Mouse (Mus musculus) kidney, adult 11 months (tissue): ENCODE results near the gene Eif3k.

Experiments used
- DNase-seq: peaks from one replicate; pipeline ENCODE4 v3.0.0; 2022

Gene Eif3k

DNA sequence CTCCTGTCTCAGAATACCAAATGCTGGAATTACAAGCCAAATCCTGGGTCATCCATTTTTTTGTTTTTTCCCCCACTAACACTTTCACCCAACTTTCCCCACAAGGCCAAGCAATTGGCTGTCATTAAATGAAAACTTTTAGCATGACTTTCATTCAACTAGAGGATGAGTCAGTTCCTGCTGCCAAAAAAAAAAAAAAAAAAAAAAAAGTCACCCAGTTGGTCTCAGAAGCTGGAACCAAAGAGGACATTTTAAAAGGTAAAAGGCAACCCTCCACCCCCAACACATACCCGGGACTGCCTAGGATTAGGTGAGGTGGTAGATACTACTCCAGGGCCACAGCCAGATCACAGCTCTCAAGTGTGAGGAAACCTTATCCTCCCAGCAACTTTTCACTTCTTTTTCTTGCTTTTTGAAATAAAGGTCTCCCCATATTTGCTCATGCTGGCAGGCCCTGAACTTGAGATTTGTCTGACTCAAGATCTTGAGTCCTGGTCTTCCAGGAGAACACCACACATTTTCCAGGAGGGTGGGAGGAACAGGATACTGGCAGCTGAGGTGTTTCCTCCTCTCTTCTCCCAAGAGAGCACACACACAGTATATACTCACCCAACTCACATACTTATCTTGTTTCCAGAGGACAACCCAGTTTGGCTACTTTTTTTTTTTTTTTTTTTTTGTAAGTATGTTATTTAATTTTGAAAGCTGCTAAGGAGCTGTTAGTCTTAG lies 23.5 kb downstream of the Eif3k start:
- no peak for DNase-seq

DNA sequence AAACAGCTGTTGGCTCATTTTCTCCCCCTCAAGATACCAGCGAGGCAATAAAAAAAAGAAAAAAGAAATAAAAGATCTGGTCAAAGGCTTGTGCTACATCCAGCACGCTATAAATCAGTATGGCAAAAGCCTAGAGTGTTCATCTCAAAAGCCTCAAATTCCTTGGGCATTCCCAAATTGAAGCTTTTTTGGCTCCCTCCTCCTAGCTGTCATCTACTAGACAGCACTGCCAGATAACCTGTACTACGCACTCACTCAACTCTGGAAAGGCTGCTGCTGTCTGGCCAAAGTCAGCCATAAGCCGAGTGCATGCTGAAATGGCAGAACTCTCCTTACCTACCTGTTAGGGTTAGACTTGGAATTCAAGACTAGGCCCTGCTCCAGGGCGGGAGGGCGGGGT lies 24.4 kb downstream of the Eif3k start:
- no peak for DNase-seq

DNA sequence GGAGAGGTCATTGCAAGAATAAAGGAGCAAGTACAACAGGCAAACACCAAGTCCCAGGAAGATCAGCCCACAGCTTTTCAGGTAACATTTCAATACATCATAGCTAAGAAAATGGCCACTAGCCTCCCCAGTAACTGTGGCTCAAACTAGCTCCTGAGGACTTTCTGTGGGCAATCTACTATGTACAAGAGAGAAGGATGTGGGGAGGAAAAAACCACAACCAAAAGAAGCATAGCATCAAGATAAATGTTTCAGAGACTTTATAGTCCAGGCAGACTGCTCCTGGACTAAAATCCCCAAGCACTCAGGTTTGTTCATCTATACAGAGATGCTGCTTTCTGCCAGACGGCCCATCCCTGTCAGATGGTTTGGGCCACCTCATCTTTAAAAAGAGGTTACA lies 25.4 kb downstream of the Eif3k start:
- no peak for DNase-seq

DNA sequence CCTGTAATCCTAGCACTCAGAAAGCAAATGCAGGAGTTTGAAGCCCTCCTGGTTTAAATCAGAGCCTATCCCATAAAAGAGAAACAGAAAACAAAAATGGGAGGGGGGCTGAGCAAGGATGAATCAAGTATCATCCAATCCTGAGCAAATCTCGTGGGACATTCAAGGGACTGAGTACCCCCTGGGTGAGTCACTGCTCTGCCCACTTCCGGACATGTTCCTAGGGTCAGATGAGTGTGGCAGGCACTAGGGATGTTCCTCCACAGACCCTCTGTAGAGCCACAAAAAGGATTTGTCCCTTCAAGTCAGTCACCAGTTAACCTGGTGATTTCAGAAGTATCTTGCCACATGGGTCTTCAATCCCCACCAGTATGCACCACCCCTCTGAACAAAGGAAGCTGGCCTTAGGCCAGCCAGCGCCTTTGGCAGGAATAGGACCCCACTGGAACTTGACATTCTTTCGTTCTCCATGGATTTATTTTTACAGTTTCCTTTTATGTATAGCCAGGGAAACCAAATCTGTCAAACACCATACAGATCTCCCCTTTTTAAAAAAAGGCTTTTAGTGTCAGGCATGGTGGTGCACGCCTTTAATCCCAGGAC lies 26.3 kb downstream of the Eif3k start:
- DNase-seq, result no peak

DNA sequence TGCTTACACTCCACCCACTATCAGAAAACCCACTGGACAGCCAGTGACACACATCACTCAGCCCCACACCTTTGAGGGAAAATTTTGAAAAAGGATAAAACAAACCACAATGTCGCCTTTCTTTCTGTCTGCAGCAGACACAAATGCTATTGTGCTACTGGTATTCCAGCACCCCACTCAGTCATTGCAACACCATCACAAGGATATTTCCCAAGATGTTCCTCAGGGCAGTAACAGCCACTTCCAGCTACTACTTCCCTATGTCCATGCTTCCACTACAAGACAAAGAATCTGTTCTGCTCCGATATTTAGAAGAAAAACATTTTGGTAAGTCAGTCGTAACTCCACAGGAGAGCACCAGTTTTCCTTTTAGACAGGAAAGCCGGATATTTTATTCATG lies 26.9 kb downstream of the Eif3k start:
- no peak for DNase-seq

DNA sequence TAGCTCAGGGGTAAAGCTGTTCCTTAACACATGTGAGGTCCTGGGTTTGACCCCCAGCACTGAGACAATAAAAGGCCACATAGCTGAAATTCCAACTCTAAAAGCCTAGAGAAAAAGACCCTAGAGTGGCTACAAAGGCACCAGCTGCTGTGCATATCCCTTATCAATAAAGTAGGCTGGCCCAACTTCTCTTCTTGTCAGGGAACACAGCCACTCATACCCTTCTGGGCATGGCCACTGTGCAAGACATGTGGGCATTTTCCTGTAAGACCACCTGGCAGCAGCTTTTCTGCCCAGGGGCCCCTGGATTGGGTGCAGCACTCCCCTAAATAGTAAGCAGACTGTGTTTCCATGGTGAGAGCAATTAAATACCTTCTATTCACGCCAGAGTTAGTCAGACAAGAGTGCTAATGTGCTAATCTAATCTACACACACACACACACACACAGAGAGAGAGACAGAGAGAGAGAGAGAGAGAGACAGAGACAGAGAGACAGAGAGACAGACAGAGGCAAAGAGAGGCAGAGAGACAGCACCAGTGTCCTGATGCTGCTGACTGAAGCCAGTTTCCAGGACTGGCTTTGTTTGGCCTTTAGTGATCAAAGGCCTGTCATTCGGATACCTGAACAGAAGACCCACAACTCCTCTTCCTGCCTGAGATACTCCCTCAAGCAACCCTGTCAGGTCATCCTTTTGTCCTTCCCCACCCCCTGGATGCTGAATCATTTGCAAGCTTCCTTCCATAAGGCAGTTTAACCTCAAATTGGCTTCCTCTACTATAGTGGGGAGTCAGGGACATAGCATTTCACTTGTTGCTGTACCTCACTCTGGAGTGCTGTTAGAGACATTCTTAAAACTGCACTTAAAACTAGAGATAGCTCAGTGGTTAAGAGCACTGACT lies 27.9 kb downstream of the Eif3k start:
- DNase-seq, result no peak

DNA sequence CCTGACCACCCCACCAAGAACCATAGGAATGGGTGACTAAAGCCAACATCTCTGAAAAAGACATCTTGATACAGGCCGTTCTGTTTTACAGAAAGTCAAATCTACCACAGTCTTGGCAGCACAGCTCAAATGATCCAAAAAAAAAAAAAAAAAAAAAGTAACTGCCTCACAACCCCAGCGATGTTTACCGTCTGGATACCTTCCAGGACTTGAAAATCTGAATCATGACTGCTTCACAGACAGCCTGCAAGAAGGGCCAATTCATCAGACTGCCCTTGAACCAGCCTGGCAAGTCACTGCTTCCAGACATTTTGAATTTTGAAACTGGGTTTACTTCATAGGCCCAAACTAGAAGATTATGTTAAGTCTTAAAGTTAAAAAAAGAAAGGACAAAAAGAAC lies 28.9 kb downstream of the Eif3k start:
- DNase-seq, result no peak

DNA sequence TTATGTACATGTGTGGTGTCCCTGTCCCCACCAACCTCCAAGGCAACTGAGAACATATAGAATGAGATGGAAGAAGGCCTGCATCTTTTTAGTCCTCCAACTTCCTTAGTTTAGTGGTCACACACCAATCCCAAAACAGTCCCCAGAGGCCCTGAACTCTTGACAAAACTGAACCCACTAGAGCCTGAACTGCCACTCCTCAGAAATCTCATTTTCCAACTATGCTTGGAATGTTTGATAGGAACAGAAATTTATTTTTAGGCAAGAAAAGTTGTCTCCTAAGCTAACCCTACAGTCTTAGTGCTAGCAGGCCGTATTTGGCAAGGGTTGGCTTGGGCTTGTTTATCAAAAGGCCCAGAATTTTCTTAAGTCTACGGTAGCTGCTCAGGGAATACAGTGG lies 29.9 kb downstream of the Eif3k start:
- no peak for DNase-seq

DNA sequence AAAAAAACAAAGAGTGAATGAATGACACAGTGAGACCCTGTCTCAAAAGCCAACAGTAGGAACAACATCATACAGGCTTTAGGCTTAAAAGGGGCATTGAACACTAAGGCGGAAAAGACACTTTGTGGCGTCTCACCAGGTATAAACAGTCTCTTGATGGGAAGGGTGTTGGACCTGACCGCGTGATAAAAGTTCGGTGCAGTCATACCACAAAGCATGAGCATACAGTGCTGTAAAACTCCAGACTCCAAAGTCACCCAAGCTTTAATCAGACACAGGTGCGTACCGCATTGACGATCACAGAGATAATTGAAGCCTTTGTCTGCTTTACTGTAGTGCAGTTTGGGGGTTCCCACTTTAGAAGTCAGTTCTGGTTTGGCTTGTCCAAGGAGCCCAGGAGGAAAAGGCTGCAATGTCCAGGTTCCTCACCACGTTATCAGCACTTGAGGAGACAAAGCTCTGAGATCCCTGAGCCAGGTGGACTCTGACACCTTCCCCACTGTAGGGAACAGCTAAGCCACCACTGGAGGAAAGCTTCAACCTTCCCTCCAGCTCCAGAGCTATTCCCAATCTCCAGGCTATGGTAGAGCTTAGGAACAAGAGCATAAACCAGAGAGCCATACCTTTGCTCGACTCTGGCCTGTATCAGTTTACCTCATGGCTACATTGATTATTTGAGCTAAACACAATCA lies 31.2 kb downstream of the Eif3k start:
- DNase-seq, result no peak

DNA sequence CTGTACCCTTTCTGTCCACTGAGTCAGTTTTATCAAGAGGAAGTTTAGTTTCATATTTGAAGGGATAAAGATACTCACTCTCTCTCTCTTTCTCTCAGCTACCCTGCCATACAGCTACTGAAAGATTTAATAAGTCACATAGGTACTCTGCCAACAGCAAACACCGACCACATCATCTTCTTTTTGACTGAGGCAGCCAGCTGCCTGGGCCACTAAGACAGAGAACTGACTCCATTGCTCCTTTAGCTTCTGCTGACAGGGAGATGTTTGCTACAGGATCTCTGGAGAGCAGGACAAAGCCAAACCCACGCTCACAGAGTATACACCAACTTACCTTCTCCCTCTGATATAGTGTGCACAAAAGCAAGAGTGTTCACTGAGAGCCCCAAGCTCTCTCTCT lies 32.4 kb downstream of the Eif3k start:
- DNase-seq, result no peak

DNA sequence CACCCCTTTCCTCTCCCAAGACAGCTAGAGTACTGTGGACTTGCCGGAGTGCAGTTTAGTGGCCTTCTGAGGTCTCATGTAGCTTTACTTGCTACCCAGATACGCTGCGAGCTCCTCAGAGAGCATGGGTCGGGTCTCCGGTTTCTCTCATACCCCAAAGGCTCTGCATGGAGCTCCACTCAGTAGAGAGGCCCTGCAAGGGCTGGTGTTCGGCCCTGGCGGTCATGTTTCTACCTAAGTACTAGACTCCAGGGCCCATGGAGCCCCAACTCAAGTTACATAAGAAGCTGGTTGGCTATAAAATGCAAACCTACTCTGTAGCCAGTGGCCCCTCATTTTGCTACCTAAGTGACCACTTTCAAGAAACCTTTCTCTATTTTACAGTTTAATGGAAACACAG lies 32.9 kb downstream of the Eif3k start:
- DNase-seq, result no peak

DNA sequence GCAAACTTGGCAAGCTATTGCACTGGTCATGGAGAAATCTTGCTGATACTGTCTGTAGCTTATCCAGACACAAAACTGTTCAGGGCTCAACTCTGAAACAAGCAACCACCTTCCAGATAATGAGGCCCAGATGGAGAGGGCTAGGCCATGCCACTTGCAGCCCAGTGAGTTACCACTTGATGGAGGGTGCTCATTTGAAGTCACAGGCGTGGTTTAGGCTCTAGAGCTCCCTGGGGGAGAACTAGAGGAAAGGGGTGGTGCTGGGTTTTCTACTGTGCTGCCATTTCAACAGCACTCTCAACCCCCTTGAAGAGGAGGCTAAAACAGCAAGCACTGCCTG lies 35.4 kb downstream of the Eif3k start:
- DNase-seq, result no peak

DNA sequence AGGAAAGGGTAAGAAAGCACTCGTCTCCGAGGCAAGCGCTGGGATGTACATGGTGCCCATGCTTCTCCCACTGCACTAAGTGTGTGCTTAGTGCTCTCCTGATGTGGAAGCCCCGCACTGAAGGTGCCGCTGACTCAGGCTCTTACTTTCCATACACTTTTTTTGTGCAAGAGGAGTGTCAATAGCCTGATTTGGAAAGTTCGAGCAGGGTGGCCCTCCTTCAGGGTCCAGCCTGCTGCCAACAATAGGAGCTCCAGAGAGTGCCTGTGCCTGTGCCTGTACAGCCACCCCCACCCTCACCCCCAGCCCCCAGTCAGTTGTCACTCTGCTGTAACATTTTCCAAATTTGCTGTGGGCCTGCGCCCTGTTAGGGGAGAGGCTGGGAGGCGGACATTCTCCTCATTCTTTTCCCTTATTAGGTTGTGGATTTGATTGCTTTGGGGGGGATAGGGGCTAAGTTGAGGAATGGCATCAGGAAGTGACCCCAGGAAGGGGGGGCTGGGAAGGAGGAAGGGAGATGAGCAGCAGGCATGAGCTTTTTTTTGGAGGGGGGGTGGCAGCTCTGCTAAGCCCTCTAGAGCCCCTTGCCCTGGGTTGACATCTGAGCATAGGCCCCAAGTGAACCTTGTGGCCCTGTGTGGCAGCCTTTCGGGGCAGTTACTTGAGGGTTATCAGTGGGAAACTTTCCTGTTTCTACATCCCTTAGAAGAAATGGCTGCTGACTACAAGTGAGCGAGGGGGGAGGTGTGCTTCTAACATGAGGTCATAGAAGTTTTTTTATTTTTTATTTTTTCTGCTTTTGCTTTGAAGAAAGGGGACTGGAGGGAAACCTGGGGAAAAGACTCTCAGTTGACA lies 36.0 kb downstream of the Eif3k start:
- no peak for DNase-seq

DNA sequence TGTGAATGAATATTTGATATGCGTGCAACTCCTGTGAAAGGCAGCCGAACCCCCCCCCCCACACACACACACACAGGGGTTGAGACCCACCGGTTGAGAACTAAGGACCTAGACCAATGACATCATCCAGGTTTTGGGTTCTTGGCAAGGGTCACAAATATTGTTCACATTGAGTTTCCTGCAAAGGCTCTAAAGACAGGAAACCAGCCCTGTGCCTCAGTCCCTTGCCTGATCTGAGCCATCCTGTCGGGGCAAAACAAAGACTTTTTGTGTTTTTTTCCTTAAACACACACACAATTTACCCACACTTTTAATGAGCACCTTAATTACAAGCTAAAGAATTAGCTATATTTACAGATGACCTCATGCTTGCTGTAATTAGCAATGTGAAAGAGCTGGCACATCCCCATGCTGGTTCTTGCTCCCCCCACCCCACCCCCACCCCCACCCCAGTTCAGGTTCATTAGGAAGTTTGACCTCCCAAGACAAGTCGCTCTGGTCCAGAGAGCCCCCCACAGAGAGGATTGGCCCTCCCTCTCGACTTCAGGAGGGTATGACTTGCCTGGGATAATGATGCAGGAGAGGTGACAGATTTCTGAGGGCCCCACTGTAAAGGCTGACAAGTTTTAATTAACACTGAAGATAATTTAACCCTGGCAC lies 36.8 kb downstream of the Eif3k start:
- DNase-seq, result no peak

DNA sequence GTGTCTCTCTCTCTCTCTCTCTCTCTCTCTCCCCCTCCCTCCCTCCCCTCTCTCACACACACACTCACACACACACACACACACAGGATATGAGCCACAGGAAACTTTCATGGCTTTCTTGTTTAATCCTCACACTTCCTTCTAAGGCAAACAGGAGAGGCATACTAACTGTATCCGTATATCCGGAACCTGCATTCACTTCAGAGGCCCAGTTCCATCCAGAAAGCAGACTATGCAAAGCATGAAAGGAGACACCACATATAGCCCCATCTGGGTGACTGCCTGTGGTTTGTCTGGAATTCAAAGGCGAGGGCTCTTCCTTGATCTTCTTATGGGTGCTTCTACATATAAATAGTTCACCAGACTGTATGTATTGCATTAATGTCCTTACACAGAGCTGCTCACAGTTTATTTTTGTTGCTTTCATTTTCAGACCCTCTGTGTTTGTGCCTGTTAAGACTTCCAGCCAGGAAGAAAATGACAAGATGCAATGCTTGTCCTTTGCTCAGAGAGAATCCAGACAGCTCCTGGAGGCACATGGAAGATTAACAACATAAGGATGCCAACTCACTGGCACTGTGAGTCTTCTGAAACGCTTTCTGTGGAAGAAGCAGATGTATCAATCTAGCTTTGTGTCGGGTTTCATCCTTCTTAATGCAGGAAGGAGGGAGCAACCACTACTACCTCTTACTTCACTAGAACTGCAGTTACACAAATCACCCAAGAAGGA lies 38.0 kb downstream of the Eif3k start:
- no peak for DNase-seq

DNA sequence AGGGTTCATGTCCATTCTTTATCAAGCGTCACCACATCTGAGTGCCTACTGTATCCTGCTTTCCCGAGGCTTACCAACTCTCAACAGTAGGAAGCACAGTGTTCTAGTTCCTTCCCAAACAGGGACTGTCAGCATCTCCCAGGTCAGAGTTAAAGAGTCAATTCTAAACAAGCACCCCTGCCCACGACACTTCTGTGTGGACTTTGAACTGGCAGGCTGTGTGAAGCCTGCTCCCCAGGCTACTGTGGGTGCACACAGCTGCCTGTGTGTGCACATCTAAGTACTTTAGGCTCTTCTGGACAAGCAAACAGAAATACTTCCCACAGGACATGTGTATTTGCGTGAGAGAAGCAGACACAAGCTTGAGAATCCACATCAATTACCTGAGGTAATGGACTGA lies 40.1 kb downstream of the Eif3k start:
- DNase-seq, result peak; percentile 58

DNA sequence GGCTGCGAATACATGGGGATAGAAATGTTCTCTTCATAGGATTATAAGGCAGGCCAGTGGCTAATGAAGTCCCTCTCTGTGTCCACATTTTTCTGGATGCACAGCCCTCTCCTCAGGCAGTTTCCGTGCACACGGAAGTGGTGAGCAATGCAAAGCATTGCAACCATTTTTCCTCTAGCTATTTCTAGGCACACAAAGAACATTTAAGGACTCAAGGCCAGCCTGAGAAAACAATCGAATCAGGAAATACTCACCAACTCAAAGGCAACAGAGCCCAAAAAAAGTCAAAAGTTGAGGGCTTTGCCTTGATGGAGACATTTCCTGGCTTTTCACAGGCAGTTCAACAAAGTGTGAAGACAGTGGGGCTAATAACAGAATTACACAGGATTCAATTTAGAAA lies 40.5 kb downstream of the Eif3k start:
- DNase-seq, result no peak

DNA sequence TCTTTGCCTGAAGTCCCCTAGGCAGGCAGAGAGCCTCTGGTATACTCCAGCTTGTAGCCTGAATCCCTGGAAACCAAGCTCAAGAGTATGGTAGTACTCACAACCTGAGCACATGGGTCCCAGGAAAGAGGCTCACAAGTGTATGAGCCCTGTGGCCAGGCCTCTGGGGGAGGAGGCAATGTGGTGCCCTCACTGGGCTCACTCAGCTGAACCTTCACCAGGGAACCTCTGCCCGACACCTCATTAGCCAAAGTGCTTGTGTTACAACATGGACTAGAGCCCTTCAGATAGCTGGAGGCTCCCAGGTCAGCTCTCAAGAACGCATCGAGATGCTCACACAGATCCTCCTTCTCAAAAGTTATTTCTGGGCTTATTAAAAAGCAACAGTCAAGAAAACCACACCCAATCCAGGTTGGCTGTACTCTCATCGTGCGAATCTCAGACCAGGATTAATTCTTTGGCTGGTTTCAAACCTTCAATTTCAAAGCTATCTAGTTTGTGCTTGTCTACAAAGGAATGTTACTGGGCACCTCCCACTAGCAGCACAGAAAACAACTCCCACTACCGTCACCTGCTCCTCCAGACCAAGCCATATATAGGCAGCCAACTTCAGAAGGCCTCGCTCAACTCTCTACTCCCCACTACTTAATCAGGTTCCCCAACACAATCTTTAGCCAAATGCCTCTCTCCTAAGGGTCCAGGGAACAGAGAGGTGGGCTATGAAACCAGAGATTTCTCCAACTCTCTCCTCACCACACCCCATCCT lies 42.1 kb downstream of the Eif3k start:
- DNase-seq, result peak; percentile 70

DNA sequence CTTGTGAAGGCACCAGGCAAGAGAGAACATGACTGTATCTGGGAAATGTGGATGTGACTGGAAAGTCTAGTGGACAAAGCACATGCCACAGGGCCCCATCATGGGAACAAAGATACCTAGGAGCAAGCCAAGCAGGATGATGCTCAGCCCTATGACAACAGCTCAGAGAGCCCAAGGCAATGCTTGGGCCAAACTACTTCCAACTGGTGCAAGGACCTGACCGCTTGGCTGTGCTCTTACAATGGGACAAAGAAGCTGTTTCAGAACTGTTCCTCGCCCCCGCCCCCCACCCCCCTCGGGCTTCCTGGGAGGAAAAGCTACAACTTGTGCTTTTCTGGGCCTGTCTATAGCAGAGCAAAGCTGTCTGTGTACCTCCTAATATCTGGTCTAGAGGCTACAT lies 43.0 kb downstream of the Eif3k start:
- no peak for DNase-seq

DNA sequence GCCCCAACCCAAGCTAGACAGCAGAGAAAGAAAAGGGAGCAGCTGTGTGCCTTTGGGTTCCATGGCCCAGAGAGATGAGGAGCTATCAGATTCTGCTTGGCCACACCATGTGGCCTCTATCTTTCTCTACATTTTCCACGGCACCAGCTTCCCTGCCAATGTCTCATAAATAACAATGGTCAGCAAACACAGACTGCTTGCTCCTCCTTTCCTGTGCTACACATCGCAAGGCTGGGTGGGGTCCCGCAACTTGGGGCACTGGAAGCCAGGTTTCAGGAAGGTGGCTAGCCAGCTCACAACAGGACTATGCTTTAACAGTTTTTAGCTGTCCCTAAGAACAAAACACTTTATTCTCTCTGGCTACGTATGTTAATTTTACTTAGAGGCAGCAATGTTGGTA lies 44.9 kb downstream of the Eif3k start:
- no peak for DNase-seq

DNA sequence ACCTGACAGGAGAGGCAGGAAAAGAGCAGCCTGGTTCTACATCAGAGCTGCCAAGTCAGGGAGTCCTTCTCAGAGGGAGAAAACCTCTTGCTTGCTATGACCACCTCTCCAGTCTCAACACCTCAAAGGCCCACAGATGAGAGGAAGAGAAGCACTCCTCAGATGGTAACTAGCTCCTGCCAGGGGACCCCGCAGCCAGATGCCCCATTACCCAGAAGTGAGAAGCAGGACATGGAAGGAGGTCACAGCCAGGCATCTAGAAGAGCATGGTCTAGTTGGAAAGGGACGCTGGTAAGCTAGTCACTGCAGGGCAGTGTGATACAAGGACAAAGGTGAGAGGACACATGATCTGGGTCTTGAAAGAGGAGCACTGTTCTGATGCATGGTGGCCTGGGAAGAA lies 47.8 kb downstream of the Eif3k start:
- DNase-seq, result no peak
